Mouse (Mus musculus) limb, embryonic 11.5 days (tissue): ENCODE data around the gene Map3k14. TPM values are rescaled to one million over a fixed set of nuclear protein-coding genes. Genes with fewer than 3 reads are reported as not detected.

ENCODE experiments used
- ATAC-seq: fragments of 200-750 bp; cut with Nextera tagmentation; 2 replicates; pipeline ENCODE4 v1.8.0; 2017; ENCODE audit warnings: low read depth; ENCODE audit not compliant: insufficient number of reproducible peaks, low FRiP score, low TSS enrichment
- DNase-seq: peaks from one replicate; pipeline ENCODE4 v3.0.0-alpha.2; 2015; ENCODE audit warnings: low spot score
- H3K27ac ChIP-seq: fragments of 300-500 bp; sonication (generic); replicated peaks from 2 replicates; pipeline ENCODE4 v1.5.1; 2014; ENCODE audit warnings: low read depth, mild to moderate bottlenecking, low read length
- H3K27me3 ChIP-seq: fragments of 300-500 bp; sonication (generic); 2 replicates; pipeline ENCODE4 v1.6.1; 2014; ENCODE audit warnings: mild to moderate bottlenecking, low read length, mixed read lengths; ENCODE audit not compliant: control insufficient read depth, insufficient read depth
- H3K36me3 ChIP-seq: fragments of 300-500 bp; sonication (generic); 2 replicates; pipeline ENCODE4 v1.6.1; 2014; ENCODE audit warnings: mild to moderate bottlenecking, low read length, moderate library complexity, mixed read lengths; ENCODE audit not compliant: control insufficient read depth, insufficient read depth
- H3K4me1 ChIP-seq: fragments of 300-500 bp; sonication (generic); 2 replicates; pipeline ENCODE4 v1.6.1; 2014; ENCODE audit warnings: low read length, mixed read lengths; ENCODE audit not compliant: control insufficient read depth, insufficient read depth
- H3K4me2 ChIP-seq: fragments of 300-500 bp; sonication (generic); 2 replicates; pipeline ENCODE4 v1.6.1; 2014; ENCODE audit warnings: low read depth, mild to moderate bottlenecking, moderate library complexity; ENCODE audit not compliant: severe bottlenecking
- H3K4me3 ChIP-seq: fragments of 300-500 bp; sonication (generic); 2 replicates; pipeline ENCODE4 v1.5.1; 2014; ENCODE audit warnings: low read depth, low read length
- H3K9ac ChIP-seq: fragments of 300-500 bp; sonication (generic); 2 replicates; pipeline ENCODE4 v1.6.1; 2014; ENCODE audit warnings: mild to moderate bottlenecking, low read length
- H3K9me3 ChIP-seq: fragments of 300-500 bp; sonication (generic); 2 replicates; pipeline ENCODE4 v1.6.1; 2016; ENCODE audit warnings: low read length; ENCODE audit not compliant: control insufficient read depth
- WGBS: fragments of 180-500 bp; shearing (Covaris S2); extraction: QIAGEN DNeasy Blood & Tissue Kit; methylation state at CpG from one replicate; pipeline ENCODE4 v1.1.7; 2014; 5-methylcytosine and 5-hydroxymethylcytosine counted together
- polyA plus RNA-seq: library from polyadenylated mRNA; unstranded; fragments of >200 nt; fragmentation: Nextera tagmentation; extraction: Ambion mirVana; gene quantifications from 2 replicates; pipeline ENCODE4 v1.2.1, GENCODE M21; 2014

Gene Map3k14
- polyA plus RNA-seq, 1 experiment from 2014 or later: 2.3 TPM

DNA sequence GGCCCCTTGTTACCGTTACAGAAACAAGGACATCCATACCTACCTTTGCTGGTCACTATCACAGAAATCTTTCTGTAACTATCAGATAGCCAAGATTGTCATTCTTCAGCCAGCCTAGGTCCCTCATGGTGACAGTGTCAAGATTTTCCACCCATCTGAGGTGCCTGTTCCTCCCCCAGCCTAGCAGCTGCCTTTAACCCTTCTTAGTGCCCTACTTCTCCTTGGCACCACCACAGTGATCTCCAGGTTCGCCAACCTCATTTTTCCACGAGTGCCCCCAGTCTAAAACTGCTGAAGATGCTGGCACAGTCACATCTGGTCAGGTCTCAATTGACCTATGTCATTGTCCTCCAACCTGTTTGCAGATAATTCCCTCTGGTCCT lies 97.2 kb downstream of the Map3k14 start:
- Histone ChIP-seq H3K9me3 (no peaks in the 10 kb centered on the region), H3K4me1 (peaks cover 11% of the 10 kb centered on the region; the same call in 1 of the 2 replicates), H3K4me2 (peak overlapping the region; percentile 96; the same call in 1 of the 2 replicates), H3K9ac (no peak overlapping the region), H3K27me3 (peaks cover 42% of the 10 kb centered on the region), H3K4me3 (no peak overlapping the region; the same call in 1 of the 2 replicates), H3K27ac (no peak overlapping the region), H3K36me3 (no peaks in the 10 kb centered on the region)
- WGBS: 55% methylated on average over 3 of the region's 3 CpGs
- DNase-seq (no peak), ATAC-seq (no peak)

Other genes with a start within 250 kb of the Map3k14 start
- gene Nmt1, start 239.3 kb downstream of the Map3k14 start, polyA plus RNA-seq: 69.1 and 69.8 TPM in 2 replicates
- gene Dcakd, start 239.1 kb downstream of the Map3k14 start, polyA plus RNA-seq: 335 and 349 TPM in 2 replicates
- gene Plcd3, start 165.8 kb downstream of the Map3k14 start, polyA plus RNA-seq: 1.2 and 1.8 TPM in 2 replicates
- gene Acbd4, start 165.8 kb downstream of the Map3k14 start, polyA plus RNA-seq: 4.8 and 5.2 TPM in 2 replicates
- 5.2 and 5.6 TPM in 2 replicates for gene Hexim1, start 151.2 kb downstream of the Map3k14 start, polyA plus RNA-seq
- gene Hexim2, start 135.0 kb downstream of the Map3k14 start, polyA plus RNA-seq: 8.3 and 9.5 TPM in 2 replicates
- gene Fmnl1, start 96.4 kb downstream of the Map3k14 start, polyA plus RNA-seq: 0.20 and 0.69 TPM in 2 replicates
- 0.23 and 0.48 TPM in 2 replicates for gene 1700023F06Rik, start 58.9 kb downstream of the Map3k14 start, polyA plus RNA-seq
- gene Spata32, start 49.0 kb downstream of the Map3k14 start, polyA plus RNA-seq: not detected in 2 replicates
- gene Arhgap27, start 96.2 kb upstream of the Map3k14 start, polyA plus RNA-seq: 4.7 TPM in 2 replicates
- 7.9 and 8.9 TPM in 2 replicates for gene Plekhm1, start 145.2 kb upstream of the Map3k14 start, polyA plus RNA-seq
- gene Lrrc37a, start 237.1 kb upstream of the Map3k14 start, polyA plus RNA-seq: not detected in 2 replicates